Mouse (Mus musculus): Measurements from ENCODE around the gene Gtf2ird1.

DNA sequence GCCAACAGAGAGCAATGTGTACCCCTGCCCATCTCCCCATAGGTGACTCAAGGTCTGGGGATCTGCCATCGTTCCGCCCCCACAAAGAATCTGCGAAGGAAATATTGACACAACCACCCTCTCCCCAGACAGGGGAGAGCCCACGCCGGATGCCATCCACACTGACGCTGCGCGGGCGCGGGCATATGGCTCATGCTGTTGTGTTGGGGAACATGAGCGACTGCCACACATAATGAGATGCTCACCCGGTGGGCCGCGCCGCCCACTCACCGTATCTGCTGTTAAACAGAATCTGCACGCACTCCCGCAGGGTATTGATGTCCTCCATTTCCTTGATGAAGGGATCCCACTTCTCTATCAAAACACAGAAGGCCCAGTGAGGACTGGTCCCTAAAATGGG is 54.7 kb downstream of the Gtf2ird1 start:
- no peak for TF ChIP-seq POLR2A (IDR thresholded peaks at IDR 0.05; ENCODE audit: low read depth, low read length)
- TF ChIP-seq CTCF (conservative IDR thresholded peaks at IDR 0.05; ENCODE audit: insufficient read depth, insufficient read length, low read depth, low read length), result no peak
